Comparison of ENCODE assay signal across 9 mouse cellular contexts in genomic region chr12:85813599-85813998, GRCm38 (mm10). TPM values are rescaled to one million over a fixed set of nuclear protein-coding genes. Genes with fewer than 3 reads are reported as not detected.
DNase-seq lines count a peak whose midpoint lies in the region; ATAC-seq and TF ChIP-seq lines count a peak whose summit lies in the region.
"Had no signal": no experiment of that assay in that cellular context is flagged by ENCODE, and none has a peak within 500 bp of the region (broad histone marks: within the 10 kb centered on the region; RNA-seq: fewer than 3 reads in every experiment).

No protein-coding gene starts in this region.

- H3K9me3 ChIP-seq in heart, embryonic 13.5 days, result no peaks in the 10 kb centered on the region
- H3K9me3 ChIP-seq in forebrain, embryonic 13.5 days (replicated peaks), result no peaks in the 10 kb centered on the region
- H3K9me3 ChIP-seq: embryonic facial prominence, embryonic 12.5 days had no signal

- peak overlapping the region; percentile 76 for H3K27ac ChIP-seq in gastrocnemius, adult 2 months
- H3K27ac ChIP-seq in heart, embryonic 13.5 days (replicated peaks), result peak overlapping the region; percentile 76
- H3K27ac ChIP-seq in forebrain, embryonic 13.5 days, result no peak overlapping the region
- H3K27ac ChIP-seq: embryonic facial prominence, embryonic 12.5 days had no signal

- H3K9ac ChIP-seq in heart, embryonic 13.5 days, result peak overlapping the region; percentile 44
- H3K9ac ChIP-seq in forebrain, embryonic 13.5 days, result no peak overlapping the region
- H3K9ac ChIP-seq: embryonic facial prominence, embryonic 12.5 days had no signal

- H3K27me3 ChIP-seq in heart, embryonic 13.5 days (replicated peaks), result no peaks in the 10 kb centered on the region
- no peaks in the 10 kb centered on the region for H3K27me3 ChIP-seq in forebrain, embryonic 13.5 days
- H3K27me3 ChIP-seq: embryonic facial prominence, embryonic 12.5 days had no signal

- H3K4me2 ChIP-seq in heart, embryonic 13.5 days, result no peak overlapping the region
- H3K4me2 ChIP-seq in forebrain, embryonic 13.5 days, result no peak overlapping the region
- H3K4me2 ChIP-seq: embryonic facial prominence, embryonic 12.5 days had no signal

- intact Hi-C loops in gastrocnemius, adult 2 months (cut with DNase I), result no loop called here
- intact Hi-C loops in left cerebral cortex, postnatal 14 days (cut with DNase I), result loop anchor here (10.0 kb wide), 1 partner anchor 129 kb away; the partner anchor contains the start of gene Batf

- DNase-seq in gastrocnemius, adult 2 months, result peak; percentile 42
- no peak for DNase-seq in gastrocnemius, adult 8-10 months (ENCODE audit: low spot score in 2 of 2)
- peak; percentile 67 to 87 for DNase-seq in kidney, postnatal 25 days
- peak; percentile 84 for DNase-seq in lung, postnatal 36 days
- DNase-seq in right cerebral cortex, postnatal 36 days (ENCODE audit: low spot score in 2 of 2), result no peak
- DNase-seq in left cerebral cortex, postnatal 14 days (ENCODE audit: low spot score in 2 of 2), result no peak

- no peak overlapping the region for H3K4me3 ChIP-seq in gastrocnemius, adult 2 months
- H3K4me3 ChIP-seq in heart, embryonic 13.5 days, result no peak overlapping the region
- H3K4me3 ChIP-seq in forebrain, embryonic 13.5 days, result no peak overlapping the region
- H3K4me3 ChIP-seq: embryonic facial prominence, embryonic 12.5 days had no signal

- peaks cover 63% of the 10 kb centered on the region for H3K36me3 ChIP-seq in heart, embryonic 13.5 days
- peaks cover 68% of the 10 kb centered on the region for H3K36me3 ChIP-seq in forebrain, embryonic 13.5 days (ENCODE audit: poor library complexity, severe bottlenecking)

- TF ChIP-seq CTCF in gastrocnemius, adult 2 months (IDR thresholded peaks at IDR 0.05), result no peak

- ATAC-seq in heart, embryonic 13.5 days (ENCODE audit: extremely low read depth, insufficient number of reproducible peaks, low FRiP score, low TSS enrichment), result no peak
- no peak for ATAC-seq in forebrain, embryonic 13.5 days

- H3K4me1 ChIP-seq in heart, embryonic 13.5 days, result peaks cover 50% of the 10 kb centered on the region
- no peaks in the 10 kb centered on the region for H3K4me1 ChIP-seq in forebrain, embryonic 13.5 days
- H3K4me1 ChIP-seq: embryonic facial prominence, embryonic 12.5 days had no signal

- WGBS in heart, embryonic 13.5 days, result 53% methylated on average over 2 of the region's 2 CpGs
- WGBS in forebrain, embryonic 13.5 days, result 78% methylated on average over 2 of the region's 2 CpGs

RNA-seq across cellular contexts. Expression of gene Erg28, which starts 10.8 kb away (rescaled TPM):
- total RNA-seq in gastrocnemius, adult 2 months (2021), result 1 to 10 TPM; 2.4 to 2.7 TPM
- 1 to 10 TPM; 1.5 to 4.5 (median 3.4) TPM for total RNA-seq in gastrocnemius, adult 8-10 months (2022)
- polyA plus RNA-seq in heart, embryonic 13.5 days (2015; fragmentation: Nextera tagmentation; extraction: Ambion mirVana), result 65.7 and 71.7 TPM in 2 replicates
- polyA plus RNA-seq in forebrain, embryonic 13.5 days (2015; fragmentation: Nextera tagmentation; extraction: Ambion mirVana), result 98.5 and 101 TPM in 2 replicates
- total RNA-seq in left cerebral cortex, postnatal 14 days (2021), result 10 to 100 TPM; 58.7 to 60.6 TPM

RNA-seq across cellular contexts. Expression of gene Ttll5, which starts 10.9 kb away (rescaled TPM):
- total RNA-seq in gastrocnemius, adult 2 months (2021), result 1 to 10 TPM; 5.4 to 8.5 TPM
- 1 to 10 TPM; 4.6 to 6.3 (median 5.7) TPM for total RNA-seq in gastrocnemius, adult 8-10 months (2022)
- polyA plus RNA-seq in heart, embryonic 13.5 days (2015; fragmentation: Nextera tagmentation; extraction: Ambion mirVana), result 10.2 and 12.0 TPM in 2 replicates
- 12.0 and 15.2 TPM in 2 replicates for polyA plus RNA-seq in forebrain, embryonic 13.5 days (2015; fragmentation: Nextera tagmentation; extraction: Ambion mirVana)
- 10 to 100 TPM; 41.5 to 46.8 TPM for total RNA-seq in left cerebral cortex, postnatal 14 days (2021)

Comparison
In these comparisons a context has a peak if more than half of its experiments do, and no peak if none do; other contexts are left out.
1. DNase-seq: peak in gastrocnemius, adult 2 months (single experiment), kidney, postnatal 25 days (2 of 2) and lung, postnatal 36 days (single experiment); none in gastrocnemius, adult 8-10 months (0 of 2), right cerebral cortex, postnatal 36 days (0 of 2) and left cerebral cortex, postnatal 14 days (0 of 2).
2. RNA of gene Erg28, which starts 10.8 kb away (total RNA-seq): 58.7 to 60.6 TPM in left cerebral cortex, postnatal 14 days; 1.5 to 4.5 TPM in gastrocnemius, adult 8-10 months and 2.4 to 2.7 TPM in gastrocnemius, adult 2 months; every median in the first group is over 10 times any median in the second.
3. RNA of gene Ttll5, which starts 10.9 kb away (total RNA-seq): 41.5 to 46.8 TPM in left cerebral cortex, postnatal 14 days; 5.4 to 8.5 TPM in gastrocnemius, adult 2 months and 4.6 to 6.3 TPM in gastrocnemius, adult 8-10 months; every median in the first group is over 4 times any median in the second.